Mouse (Mus musculus) midbrain, embryonic 16.5 days (tissue): ENCODE results near the gene Cplx1. TPM values are rescaled to one million over a fixed set of nuclear protein-coding genes. Genes with fewer than 3 reads are reported as not detected.

Source experiments
- ATAC-seq: fragments of 200-750 bp; cut with Nextera tagmentation; 2 replicates; pipeline ENCODE4 v1.8.0; 2017; ENCODE audit warnings: moderate TSS enrichment
- H3K27ac ChIP-seq: fragments of 300-500 bp; sonication (generic); 2 replicates; pipeline ENCODE4 v1.5.1; 2014; ENCODE audit warnings: mild to moderate bottlenecking, low read length, mixed read lengths
- H3K27me3 ChIP-seq: fragments of 300-500 bp; sonication (generic); 2 replicates; pipeline ENCODE4 v1.6.1; 2014; ENCODE audit warnings: low read depth, low read length, mixed read lengths; ENCODE audit not compliant: control insufficient read depth, insufficient read depth
- H3K36me3 ChIP-seq: fragments of 300-500 bp; sonication (generic); 2 replicates; pipeline ENCODE4 v1.6.1; 2014; ENCODE audit warnings: mild to moderate bottlenecking, low read length, moderate library complexity, mixed read lengths; ENCODE audit not compliant: control insufficient read depth, insufficient read depth
- H3K4me1 ChIP-seq: fragments of 300-500 bp; sonication (generic); 2 replicates; pipeline ENCODE4 v1.6.1; 2014; ENCODE audit warnings: mild to moderate bottlenecking, low read length, mixed read lengths; ENCODE audit not compliant: control insufficient read depth, insufficient read depth
- H3K4me2 ChIP-seq: fragments of 300-500 bp; sonication (generic); 2 replicates; pipeline ENCODE4 v1.6.1; 2014; ENCODE audit warnings: mild to moderate bottlenecking, low read length, mixed read lengths
- H3K4me3 ChIP-seq: fragments of 300-500 bp; sonication (generic); 2 replicates; pipeline ENCODE4 v1.5.1; 2014; ENCODE audit warnings: low read depth, mild to moderate bottlenecking, low read length, moderate library complexity, mixed read lengths
- H3K9ac ChIP-seq: fragments of 300-500 bp; sonication (generic); 2 replicates; pipeline ENCODE4 v1.6.1; 2014; ENCODE audit warnings: low read depth, low read length, mixed read lengths
- H3K9me3 ChIP-seq: fragments of 300-500 bp; sonication (generic); replicated peaks from 2 replicates; pipeline ENCODE4 v1.6.1; 2014; ENCODE audit warnings: mild to moderate bottlenecking, low read length, mixed read lengths; ENCODE audit not compliant: control insufficient read depth, poor library complexity, severe bottlenecking
- WGBS: fragments of 180-500 bp; shearing (Covaris S2); extraction: QIAGEN DNeasy Blood & Tissue Kit; methylation state at CpG from one replicate; pipeline ENCODE4 v1.1.7; 2014; 5-methylcytosine and 5-hydroxymethylcytosine counted together
- polyA plus RNA-seq: library from polyadenylated mRNA; unstranded; fragments of >200 nt; fragmentation: Nextera tagmentation; extraction: Ambion mirVana; gene quantifications from 2 replicates; pipeline ENCODE4 v1.2.1, GENCODE M21; 2015

Cplx1 gene
- polyA plus RNA-seq = 70.7 and 88.6 TPM in 2 replicates

DNA sequence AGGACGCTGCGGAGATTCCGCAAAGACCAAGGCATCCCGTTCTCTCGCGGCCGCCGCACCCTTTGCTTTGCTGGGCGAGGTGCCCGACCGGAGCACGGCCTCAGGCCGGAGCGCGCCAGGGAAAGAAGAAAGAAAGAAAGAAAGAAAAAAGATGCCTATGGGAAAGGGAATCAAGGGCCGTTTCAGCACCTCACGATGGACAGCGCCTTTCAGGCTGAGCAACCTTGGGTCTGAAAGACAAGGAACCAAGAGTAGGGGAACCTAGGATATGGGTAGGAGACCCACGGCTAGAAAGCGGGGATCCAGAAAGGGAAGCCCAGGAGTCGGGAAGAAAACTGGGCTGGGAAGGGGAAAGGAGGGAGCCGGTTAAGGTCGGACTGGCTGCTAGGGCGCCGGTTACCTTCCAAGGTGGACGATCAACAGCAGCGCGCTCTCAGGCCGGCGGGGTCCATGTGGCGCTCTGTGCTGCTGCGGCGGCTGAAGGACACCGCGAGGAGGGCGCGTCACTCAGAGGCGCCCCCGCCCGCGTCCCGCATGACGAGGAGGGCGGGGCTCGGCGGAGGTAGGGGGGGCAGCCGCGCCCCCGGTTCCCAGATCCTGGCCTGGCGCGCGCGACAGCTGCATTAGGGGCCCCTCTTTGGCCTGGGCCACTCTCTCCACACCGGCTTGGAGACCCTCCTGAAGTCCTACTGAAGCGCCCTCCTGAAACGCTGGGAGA lies at the start of gene Cplx1:
Gene Cplx1, minus strand, starts transcription at position 536 of the 718 bp plus-strand sequence.
- peak within 1 kb of the TSS; percentile 46 for H3K4me3 ChIP-seq
- peak within 1 kb of the TSS; percentile 63 for H3K4me2 ChIP-seq
- peaks cover 4% of the 10 kb centered on the region for H3K4me1 ChIP-seq
- H3K9me3 ChIP-seq = no peaks in the 10 kb centered on the region
- H3K9ac ChIP-seq = peak within 1 kb of the TSS; percentile 82
- H3K36me3 ChIP-seq = peaks cover 5% of the 10 kb centered on the region; the same call in 1 of the 2 replicates
- WGBS = under 1% methylated on average over 55 of the region's 56 CpGs
- no peaks in the 10 kb centered on the region for H3K27me3 ChIP-seq
- peak within 1 kb of the TSS; percentile 86 for H3K27ac ChIP-seq
- peak; percentile 94 for ATAC-seq

DNA sequence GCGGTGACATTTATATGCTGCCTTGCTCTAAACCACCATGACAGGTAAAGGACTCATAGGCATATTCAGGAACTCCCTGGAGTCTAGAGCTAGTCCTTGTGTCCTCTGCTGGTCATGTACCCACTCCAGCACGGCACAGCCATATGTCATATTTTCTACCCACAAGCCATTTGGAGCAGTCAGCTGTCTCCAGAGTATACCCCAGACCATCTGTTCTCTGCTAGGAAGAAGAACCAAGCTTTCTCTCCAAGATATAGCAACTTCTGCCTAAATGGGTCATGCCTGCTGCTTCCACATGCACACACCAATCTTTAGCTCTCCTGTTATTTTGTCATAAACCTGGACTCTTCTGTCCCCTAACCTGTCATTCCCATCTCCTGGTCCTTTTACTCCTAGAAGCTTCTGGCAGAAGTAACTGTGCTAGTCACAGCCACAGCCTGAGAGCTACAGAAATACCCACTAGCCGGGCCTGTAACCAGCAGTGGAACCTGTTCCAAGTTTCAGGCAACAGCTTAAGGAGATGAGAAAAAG lies 31.6 kb upstream of the Cplx1 start:
- ATAC-seq = no peak
- no peak overlapping the region for H3K4me3 ChIP-seq
- WGBS = 82% methylated on average over 3 of the region's 3 CpGs
- H3K27ac ChIP-seq = no peak overlapping the region
- H3K27me3 ChIP-seq = no peaks in the 10 kb centered on the region
- no peaks in the 10 kb centered on the region for H3K4me1 ChIP-seq
- H3K4me2 ChIP-seq = no peak overlapping the region
- H3K9ac ChIP-seq = no peak overlapping the region
- H3K36me3 ChIP-seq = peaks cover 51% of the 10 kb centered on the region
- H3K9me3 ChIP-seq = no peaks in the 10 kb centered on the region

DNA sequence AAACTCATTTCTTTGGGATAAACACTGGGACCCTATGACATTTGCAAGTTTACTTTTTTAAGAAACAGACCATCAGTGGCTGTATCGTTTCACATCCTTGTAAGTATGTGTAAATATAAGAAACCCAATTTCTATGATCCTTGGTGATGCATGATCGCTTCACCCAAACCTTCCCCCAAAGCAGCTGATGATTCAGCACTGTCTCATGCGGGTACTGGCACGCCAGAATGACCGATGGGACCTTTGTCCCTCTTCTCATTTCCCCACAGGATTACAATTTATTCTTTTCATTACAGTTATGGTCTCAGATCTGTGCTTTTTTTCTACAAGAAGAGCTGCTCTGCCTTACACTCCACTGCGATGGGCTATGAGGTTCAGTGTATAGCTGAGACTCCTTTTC lies 23.2 kb upstream of the Cplx1 start:
- H3K9me3 ChIP-seq = no peaks in the 10 kb centered on the region
- 97% methylated on average over 6 of the region's 6 CpGs for WGBS
- no peaks in the 10 kb centered on the region for H3K27me3 ChIP-seq

DNA sequence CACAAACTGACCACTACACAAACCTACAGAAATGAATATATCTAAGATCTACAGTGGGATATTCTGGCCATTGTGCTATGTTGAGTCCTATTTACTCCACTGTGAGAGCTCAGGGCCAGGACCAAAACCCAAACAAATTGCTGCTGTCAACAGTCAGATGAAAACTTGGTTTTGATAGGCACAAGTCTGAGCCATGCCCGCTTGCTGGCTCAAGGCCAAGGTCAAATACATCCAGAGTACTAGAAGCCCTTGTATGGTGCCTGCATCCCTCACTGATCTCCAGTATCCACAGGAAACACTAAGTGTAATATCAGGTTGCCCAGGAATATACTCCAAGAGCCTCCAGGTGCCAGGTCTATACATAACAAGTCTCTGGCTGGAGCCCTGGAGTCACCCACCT lies 21.2 kb upstream of the Cplx1 start:
- ATAC-seq = no peak
- Histone ChIP-seq H3K4me3 (no peak overlapping the region), H3K36me3 (peaks cover 64% of the 10 kb centered on the region), H3K4me1 (no peaks in the 10 kb centered on the region), H3K27ac (no peak overlapping the region), H3K9ac (no peak overlapping the region), H3K9me3 (no peaks in the 10 kb centered on the region), H3K27me3 (no peaks in the 10 kb centered on the region), H3K4me2 (no peak overlapping the region)
- 97% methylated on average over 1 of the region's 1 CpGs for WGBS

More for the DNA sequence above, 23.2 kb upstream of the Cplx1 start:
- Histone ChIP-seq H3K9ac (no peak overlapping the region), H3K4me1 (no peaks in the 10 kb centered on the region), H3K4me2 (no peak overlapping the region), H3K27ac (no peak overlapping the region), H3K4me3 (no peak overlapping the region), H3K36me3 (peaks cover 64% of the 10 kb centered on the region)
- ATAC-seq = no peak

DNA sequence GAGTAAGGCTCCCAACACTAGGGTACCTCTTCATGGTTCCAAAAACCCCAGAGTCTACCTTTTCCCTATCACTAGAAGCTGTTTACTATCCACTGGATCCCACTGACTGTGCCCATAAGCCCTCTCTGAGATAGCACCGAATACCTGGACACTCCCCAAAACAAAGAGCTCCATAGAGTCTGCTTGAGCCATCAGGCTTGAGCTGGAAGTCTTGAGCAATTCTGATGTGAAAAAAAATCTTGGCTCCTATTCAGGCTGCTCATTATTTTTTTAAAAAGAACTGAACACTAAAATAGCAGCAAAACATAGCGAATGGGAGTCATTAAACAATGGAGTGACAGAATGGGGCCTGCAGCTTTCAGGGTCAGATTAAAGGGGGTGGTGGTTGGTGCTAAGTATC lies 17.3 kb upstream of the Cplx1 start:
- WGBS = 97% methylated on average over 2 of the region's 2 CpGs
- no peak for ATAC-seq
- H3K4me2 ChIP-seq = no peak overlapping the region
- no peaks in the 10 kb centered on the region for H3K27me3 ChIP-seq
- H3K9ac ChIP-seq = no peak overlapping the region
- no peaks in the 10 kb centered on the region for H3K9me3 ChIP-seq
- no peaks in the 10 kb centered on the region for H3K4me1 ChIP-seq
- H3K36me3 ChIP-seq = peaks cover 40% of the 10 kb centered on the region
- no peak overlapping the region for H3K4me3 ChIP-seq
- no peak overlapping the region for H3K27ac ChIP-seq

DNA sequence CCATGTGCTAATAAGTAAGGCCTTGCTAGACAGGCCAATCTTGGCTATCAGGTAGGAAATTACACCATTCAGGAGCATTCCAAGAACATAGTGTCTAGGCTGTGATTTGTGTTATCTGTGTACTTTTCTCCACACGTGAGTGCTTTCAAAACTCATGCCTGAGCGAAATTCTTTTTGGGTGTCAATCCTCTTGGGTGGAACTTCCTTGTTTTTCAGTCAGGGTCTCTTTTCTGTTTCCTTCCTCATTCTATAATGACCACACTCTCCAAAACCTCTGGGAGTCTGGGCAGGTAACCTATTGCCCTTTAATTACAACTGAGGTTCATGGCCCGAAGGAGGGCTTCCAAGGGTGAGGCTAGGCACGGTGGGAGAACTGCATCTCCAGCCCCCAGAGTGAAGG lies 16.7 kb upstream of the Cplx1 start:
- ATAC-seq = no peak
- H3K27me3 ChIP-seq = no peaks in the 10 kb centered on the region
- no peaks in the 10 kb centered on the region for H3K4me1 ChIP-seq
- H3K4me2 ChIP-seq = no peak overlapping the region
- H3K9me3 ChIP-seq = no peaks in the 10 kb centered on the region
- WGBS = 93% methylated on average over 4 of the region's 4 CpGs
- H3K27ac ChIP-seq = no peak overlapping the region
- peaks cover 35% of the 10 kb centered on the region for H3K36me3 ChIP-seq
- no peak overlapping the region for H3K9ac ChIP-seq
- H3K4me3 ChIP-seq = no peak overlapping the region

DNA sequence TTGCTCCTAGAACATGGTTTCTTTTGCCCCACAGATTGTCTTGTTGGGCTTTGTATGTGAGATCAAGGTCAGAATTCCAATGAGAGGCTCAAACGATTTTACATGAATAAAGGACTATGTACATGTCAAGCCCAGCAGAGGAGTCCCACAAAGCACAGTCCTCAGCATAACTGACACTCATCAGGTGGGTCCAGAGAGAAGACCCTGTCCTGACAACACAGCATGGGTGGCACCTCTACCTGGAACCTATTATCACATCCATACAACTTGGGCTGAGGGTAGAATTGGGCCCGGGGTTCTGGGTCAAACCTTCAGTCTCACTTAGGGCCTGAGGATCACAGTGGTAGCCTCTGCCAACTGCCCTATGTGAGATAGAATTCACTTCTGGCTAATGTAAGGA lies 15.6 kb upstream of the Cplx1 start:
- Histone ChIP-seq H3K27ac (no peak overlapping the region), H3K4me1 (no peaks in the 10 kb centered on the region), H3K4me2 (no peak overlapping the region), H3K36me3 (peaks cover 30% of the 10 kb centered on the region), H3K27me3 (no peaks in the 10 kb centered on the region), H3K9me3 (no peaks in the 10 kb centered on the region), H3K9ac (no peak overlapping the region), H3K4me3 (no peak overlapping the region)
- ATAC-seq = no peak
- WGBS = 99% methylated on average over 2 of the region's 2 CpGs

DNA sequence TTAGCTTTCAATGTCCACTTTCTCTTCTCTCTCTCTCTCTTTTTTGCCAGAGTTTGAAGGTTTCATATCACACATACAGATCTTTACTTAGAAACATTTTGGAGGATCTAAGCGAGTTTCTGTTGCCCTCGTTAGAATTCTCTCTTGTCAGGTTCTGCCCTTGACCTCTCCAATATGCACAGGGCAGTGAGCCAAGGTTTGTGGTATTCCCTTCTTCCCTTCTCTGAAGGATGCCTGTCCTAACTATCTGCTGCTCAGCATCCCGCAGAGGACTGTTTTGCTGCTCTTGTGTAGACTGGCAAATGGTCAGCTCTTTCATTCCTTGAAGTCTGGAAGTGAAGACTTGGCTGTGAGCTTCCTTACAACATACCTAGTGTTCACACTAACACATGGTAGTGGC lies 14.5 kb upstream of the Cplx1 start:
- no peak overlapping the region for H3K4me3 ChIP-seq
- H3K27me3 ChIP-seq = no peaks in the 10 kb centered on the region
- no peak overlapping the region for H3K4me2 ChIP-seq
- H3K27ac ChIP-seq = no peak overlapping the region
- WGBS = 89% methylated on average over 3 of the region's 3 CpGs
- peaks cover 20% of the 10 kb centered on the region for H3K36me3 ChIP-seq
- H3K9ac ChIP-seq = no peak overlapping the region
- H3K9me3 ChIP-seq = no peaks in the 10 kb centered on the region
- no peak for ATAC-seq
- no peaks in the 10 kb centered on the region for H3K4me1 ChIP-seq

DNA sequence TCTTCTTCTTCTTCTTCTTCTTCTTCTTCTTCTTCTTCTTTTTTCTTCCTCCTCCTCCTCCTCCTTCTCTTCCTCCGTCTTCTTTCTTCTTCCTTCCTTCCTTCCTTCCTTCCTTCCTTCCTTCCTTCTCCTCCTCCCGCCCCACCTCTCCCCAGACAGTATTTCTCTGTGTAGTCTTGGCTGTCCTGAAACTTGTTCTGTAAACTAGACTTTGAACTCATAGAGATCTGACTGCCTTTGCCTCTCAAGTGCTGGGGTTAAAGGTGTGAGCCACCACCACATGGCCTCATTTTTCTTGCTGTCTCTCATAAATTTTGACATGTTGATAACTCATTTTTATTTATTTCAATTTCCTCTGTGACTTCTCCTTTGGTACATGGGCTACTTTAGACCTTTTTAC lies 12.7 kb upstream of the Cplx1 start:
- Histone ChIP-seq H3K4me1 (no peaks in the 10 kb centered on the region), H3K27ac (no peak overlapping the region), H3K36me3 (peaks cover 2% of the 10 kb centered on the region; the same call in 1 of the 2 replicates), H3K4me2 (no peak overlapping the region), H3K9me3 (no peaks in the 10 kb centered on the region), H3K9ac (no peak overlapping the region), H3K4me3 (no peak overlapping the region), H3K27me3 (no peaks in the 10 kb centered on the region)
- 88% methylated on average over 2 of the region's 2 CpGs for WGBS
- ATAC-seq = no peak
